Mouse (Mus musculus): ENCODE measurements around the gene Zfp296.

The Zfp296 gene

GRCm38 (mm10) chr7:19577141-19577852 lies at the start of gene Zfp296, which contains the start of gene Gemin7:
Zfp296 (plus strand) TSS chr7:19577287.
Gemin7 (minus strand) TSS chr7:19577595.
- peak; percentile 76 for DNase-seq

GRCm38 (mm10) chr7:19531077-19531476 lies 46.0 kb upstream of the Zfp296 start:
- no peak for DNase-seq

GRCm38 (mm10) chr7:19532240-19532639 lies 44.8 kb upstream of the Zfp296 start:
- no peak for DNase-seq

GRCm38 (mm10) chr7:19534676-19535075 lies 42.4 kb upstream of the Zfp296 start:
- no peak for DNase-seq

GRCm38 (mm10) chr7:19540771-19541566 lies 36.1 kb upstream of the Zfp296 start:
- DNase-seq, result no peak

GRCm38 (mm10) chr7:19541681-19542154 lies 35.4 kb upstream of the Zfp296 start:
- no peak for DNase-seq

- DNase-seq, result no peak
These were observed 34.9 kb upstream of the Zfp296 start for GRCm38 (mm10) chr7:19542155-19542691.

- no peak for DNase-seq
These were observed 33.5 kb upstream of the Zfp296 start for GRCm38 (mm10) chr7:19543584-19543983.

- DNase-seq, result no peak
These were observed 31.1 kb upstream of the Zfp296 start for GRCm38 (mm10) chr7:19546007-19546406.

GRCm38 (mm10) chr7:19547344-19547969 lies 29.6 kb upstream of the Zfp296 start:
- no peak for DNase-seq

- no peak for DNase-seq
These were observed 27.7 kb upstream of the Zfp296 start for GRCm38 (mm10) chr7:19549394-19549793.

GRCm38 (mm10) chr7:19551634-19552033 lies 25.5 kb upstream of the Zfp296 start:
- DNase-seq, result no peak

- no peak for DNase-seq
These were observed 24.6 kb upstream of the Zfp296 start for GRCm38 (mm10) chr7:19552443-19552842.

GRCm38 (mm10) chr7:19554168-19554567 lies 22.9 kb upstream of the Zfp296 start:
- no peak for DNase-seq

- no peak for DNase-seq
These were observed 20.0 kb upstream of the Zfp296 start for GRCm38 (mm10) chr7:19557086-19557485.

GRCm38 (mm10) chr7:19557982-19558900 lies 18.8 kb upstream of the Zfp296 start:
- DNase-seq, result peak; percentile 54

- no peak for DNase-seq
These were observed 18.1 kb upstream of the Zfp296 start for GRCm38 (mm10) chr7:19558965-19559364.

- DNase-seq, result peak; percentile 46
These were observed 16.4 kb upstream of the Zfp296 start for GRCm38 (mm10) chr7:19560491-19561260.

- no peak for DNase-seq
These were observed 15.7 kb upstream of the Zfp296 start for GRCm38 (mm10) chr7:19561431-19561764.

GRCm38 (mm10) chr7:19561765-19562642 lies 15.1 kb upstream of the Zfp296 start:
- DNase-seq, result peak; percentile 98

Data from liver (tissue).